Mouse (Mus musculus) CH12.LX (cell line): ENCODE measurements around the gene Pakap. TPM values are rescaled to one million over a fixed set of nuclear protein-coding genes. Genes with fewer than 3 reads are reported as not detected.

Experiments
- DNase-seq: peaks from one replicate; pipeline ENCODE4 v3.0.0-alpha.2; 2013; ENCODE audit errors: extremely low read depth
- H3K27ac ChIP-seq: 2 replicates; pipeline ENCODE4 v1.5.1; 2012; ENCODE audit warnings: low read depth, mild to moderate bottlenecking, control low read depth, moderate library complexity; ENCODE audit not compliant: insufficient read depth
- H3K27me3 ChIP-seq: replicated peaks from 2 replicates; pipeline ENCODE3; 2012; ENCODE audit warnings: inconsistent platforms
- H3K36me3 ChIP-seq, 2 experiments: replicated peaks in 1 of 2; 2 replicates each; pipeline versions ENCODE3 to v1.6.1; 2012; ENCODE audit warnings: inconsistent platforms in 1 of 2, low read length in 1 of 2, mild to moderate bottlenecking in 1 of 2, mixed read lengths in 1 of 2, moderate library complexity in 1 of 2; ENCODE audit not compliant: control insufficient read depth in 1 of 2, insufficient read depth in 1 of 2
- H3K4me1 ChIP-seq, 2 experiments: 2 replicates each; pipeline ENCODE4 v1.6.1; 2012; ENCODE audit warnings: inconsistent platforms in 1 of 2, moderate library complexity in 1 of 2; ENCODE audit not compliant: insufficient read depth in 2 of 2, control insufficient read depth in 1 of 2
- H3K4me2 ChIP-seq: 2 replicates; pipeline ENCODE4 v1.6.1; 2012; ENCODE audit warnings: low read depth, mild to moderate bottlenecking, control low read depth; ENCODE audit not compliant: poor library complexity, insufficient read depth, severe bottlenecking
- H3K4me3 ChIP-seq, 3 experiments: fragments of 150-350 bp in 1 of 3; sonication (generic) in 1 of 3; replicated peaks in 1 of 3; 2 replicates each; pipeline versions ENCODE3 to v1.5.1; 2011 to 2012; ENCODE audit warnings: low read depth in 2 of 3, low read length in 2 of 3, mild to moderate bottlenecking in 2 of 3, moderate library complexity in 2 of 3, control low read depth in 1 of 3, improper control_type of control experiment in 1 of 3, inconsistent platforms in 1 of 3, mixed read lengths in 1 of 3; ENCODE audit not compliant: poor library complexity in 1 of 3
- H3K79me2 ChIP-seq: replicated peaks from 2 replicates; pipeline ENCODE4 v1.6.1; 2012; ENCODE audit warnings: mild to moderate bottlenecking, moderate library complexity; ENCODE audit not compliant: control insufficient read depth, poor library complexity, insufficient read depth, severe bottlenecking; ENCODE audit errors: extremely low read depth
- H3K9ac ChIP-seq: 2 replicates; pipeline ENCODE4 v1.6.1; 2012; ENCODE audit warnings: low read depth, mild to moderate bottlenecking, control low read depth, moderate library complexity; ENCODE audit not compliant: insufficient read depth
- H3K9me3 ChIP-seq: replicated peaks from 2 replicates; pipeline ENCODE3; 2012; ENCODE audit warnings: low read length, inconsistent platforms, mixed read lengths
- BHLHE40 ChIP-seq: IDR thresholded peaks from 2 replicates; pipeline ENCODE4 v1.6.1; 2011; ENCODE audit warnings: mild to moderate bottlenecking, low read depth, low read length, improper control_type of control experiment
- CHD2 ChIP-seq: IDR thresholded peaks from 2 replicates; pipeline ENCODE4 v1.6.1; 2011; ENCODE audit warnings: low read length, improper control_type of control experiment
- CTCF ChIP-seq, 2 experiments: IDR thresholded peaks in 1 of 2; conservative IDR thresholded peaks in 1 of 2; 2 replicates each; pipeline ENCODE4 v1.5.1; 2011 to 2012; ENCODE audit warnings: low read depth in 2 of 2, low read length in 2 of 2, improper control_type of control experiment in 1 of 2, inconsistent platforms in 1 of 2, mild to moderate bottlenecking in 1 of 2, moderate library complexity in 1 of 2
- E2F4 ChIP-seq: IDR thresholded peaks from 2 replicates; pipeline ENCODE4 v1.6.1; 2011; ENCODE audit warnings: low read depth, low read length, improper control_type of control experiment; ENCODE audit not compliant: insufficient replicate concordance
- ETS1 ChIP-seq: conservative IDR thresholded peaks from 2 replicates; pipeline ENCODE4 v1.6.1; 2012; ENCODE audit warnings: low read depth, mild to moderate bottlenecking, inconsistent platforms, low read length, improper control_type of control experiment, moderate library complexity
- GABPA ChIP-seq: IDR thresholded peaks from 2 replicates; pipeline ENCODE4 v1.6.1; 2012; ENCODE audit warnings: low read depth, low read length, improper control_type of control experiment, inconsistent platforms; ENCODE audit not compliant: insufficient replicate concordance
- HCFC1 ChIP-seq: IDR thresholded peaks from 2 replicates; pipeline ENCODE4 v1.6.1; 2012; ENCODE audit warnings: low read depth, mild to moderate bottlenecking, inconsistent platforms, low read length, improper control_type of control experiment
- IRF4 ChIP-seq: IDR thresholded peaks from 2 replicates; pipeline ENCODE4 v1.6.1; 2014; ENCODE audit warnings: low read depth, mild to moderate bottlenecking, inconsistent platforms, low read length, improper control_type of control experiment
- JUN ChIP-seq: IDR thresholded peaks from 2 replicates; pipeline ENCODE4 v1.6.1; 2011; ENCODE audit warnings: low read depth, mild to moderate bottlenecking, low read length, improper control_type of control experiment, moderate library complexity; ENCODE audit not compliant: insufficient read depth
- JUND ChIP-seq: conservative IDR thresholded peaks from 2 replicates; pipeline ENCODE4 v1.6.1; 2011; ENCODE audit warnings: low read depth, low read length, improper control_type of control experiment
- KAT2A ChIP-seq: IDR thresholded peaks from 2 replicates; pipeline ENCODE4 v1.6.1; 2012; ENCODE audit warnings: low read length, improper control_type of control experiment, inconsistent platforms; ENCODE audit not compliant: insufficient replicate concordance
- MAX ChIP-seq: IDR thresholded peaks from 2 replicates; pipeline ENCODE4 v1.6.1; 2011; ENCODE audit warnings: low read length, improper control_type of control experiment
- MEF2A ChIP-seq: IDR thresholded peaks from 2 replicates; pipeline ENCODE4 v1.6.1; 2014; ENCODE audit warnings: low read depth, mild to moderate bottlenecking, inconsistent platforms, low read length, improper control_type of control experiment, borderline replicate concordance
- MXI1 ChIP-seq: IDR thresholded peaks from 2 replicates; pipeline ENCODE4 v1.6.1; 2011; ENCODE audit warnings: mild to moderate bottlenecking, low read depth, low read length, improper control_type of control experiment
- MYC ChIP-seq: IDR thresholded peaks from 2 replicates; pipeline ENCODE4 v1.6.1; 2011; ENCODE audit warnings: low read depth, mild to moderate bottlenecking, improper control_type of control experiment, low read length
- PAX5 ChIP-seq: IDR thresholded peaks from 2 replicates; pipeline ENCODE4 v1.6.1; 2012; ENCODE audit warnings: low read length, inconsistent platforms, mixed read lengths
- RCOR1 ChIP-seq: conservative IDR thresholded peaks from 2 replicates; pipeline ENCODE4 v1.6.1; 2012; ENCODE audit warnings: low read depth, mild to moderate bottlenecking, inconsistent platforms, low read length, improper control_type of control experiment
- TBP ChIP-seq: conservative IDR thresholded peaks from 2 replicates; pipeline ENCODE4 v1.6.1; 2011; ENCODE audit warnings: low read depth, low read length, improper control_type of control experiment
- UBTF ChIP-seq: IDR thresholded peaks from 2 replicates; pipeline ENCODE4 v1.6.1; 2012; ENCODE audit warnings: low read depth, mild to moderate bottlenecking, inconsistent platforms, low read length, improper control_type of control experiment, moderate library complexity
- USF1 ChIP-seq: IDR thresholded peaks from 2 replicates; pipeline ENCODE4 v1.6.1; 2014; ENCODE audit warnings: low read depth, mild to moderate bottlenecking, inconsistent platforms, low read length, improper control_type of control experiment
- ZC3H11A ChIP-seq: IDR thresholded peaks from 2 replicates; pipeline ENCODE4 v1.6.1; 2012; ENCODE audit warnings: low read depth, mild to moderate bottlenecking, inconsistent platforms, low read length, improper control_type of control experiment
- ZKSCAN1 ChIP-seq: IDR thresholded peaks from 2 replicates; pipeline ENCODE4 v1.6.1; 2012; ENCODE audit warnings: low read depth, inconsistent platforms, low read length, improper control_type of control experiment, borderline replicate concordance
- ZMIZ1 ChIP-seq: IDR thresholded peaks from 2 replicates; pipeline ENCODE4 v1.6.1; 2012; ENCODE audit warnings: low read depth, mild to moderate bottlenecking, inconsistent platforms, low read length, improper control_type of control experiment
- ZNF384 ChIP-seq: IDR thresholded peaks from 2 replicates; pipeline ENCODE4 v1.6.1; 2012; ENCODE audit warnings: low read depth, low read length, improper control_type of control experiment, inconsistent platforms
- dilution Hi-C: fragments of 300-500 bp; cut with MboI; formaldehyde crosslinking; loops from 2 replicates; pipeline ENCODE4 v1.14.3; 2020; ENCODE audit warnings: low sequenced_read_pairs; ENCODE audit not compliant: extremely low pct_unique_long_range_greater_than_20kb, extremely low pct_ligation_motif_present
- in situ Hi-C: fragments of 300-500 bp; cut with MboI; formaldehyde crosslinking; loops from 3 replicates; pipeline ENCODE4 v1.14.3; 2019; ENCODE audit warnings: low sequenced_read_pairs, low pct_ligation_motif_present, low pct_unique_long_range_greater_than_20kb, mixed read lengths
- polyA plus RNA-seq: library from polyadenylated mRNA; unstranded; fragments of >175 nt; gene quantifications from 2 replicates; pipeline ENCODE4 v1.2.1, GENCODE M21; 2012; ENCODE audit warnings: low read depth; ENCODE audit not compliant: insufficient read length
- total RNA-seq, 2 experiments: library from RNA; depleted of rRNA; stranded (reverse); fragments of 300-350 nt in 1 of 2; fragments of >200 nt in 1 of 2; gene quantifications; 2 replicates each; pipeline ENCODE4 v1.2.3; 2012 to 2014

Pakap gene
- total and polyA plus RNA-seq, 3 experiments: 0.08 to 0.14 TPM; not detected in 1

GRCm38 (mm10) chr4:57701576-57701975 lies 133.6 kb downstream of the Pakap start:
- Histone ChIP-seq H3K4me3 (no peak overlapping the region), H3K36me3 (no peaks in the 10 kb centered on the region), H3K4me1 (peaks cover 8 to 13% of the 10 kb centered on the region in 2 experiments; a peak in 3 of 4 replicates), H3K27me3 (no peaks in the 10 kb centered on the region), H3K9ac (no peak overlapping the region), H3K27ac (no peak overlapping the region), H3K79me2 (no peaks in the 10 kb centered on the region), H3K4me2 (no peak overlapping the region), H3K9me3 (no peaks in the 10 kb centered on the region)
- DNase-seq: no peak
- dilution Hi-C loops (no loop called here), in situ Hi-C loops (no loop called here)
- TF ChIP-seq TBP (no peak), BHLHE40 (no peak), CHD2 (no peak), IRF4 (no peak), ZC3H11A (no peak), MXI1 (no peak), MYC (no peak), JUN (no peak), ETS1 (no peak), RCOR1 (no peak), HCFC1 (no peak), ZMIZ1 (no peak), KAT2A (no peak), CTCF (conservative IDR thresholded peaks at IDR 0.05 in 1 of 2, IDR thresholded peaks at IDR 0.05 in 1 of 2; ENCODE audit: low read depth in 2 of 2, low read length in 2 of 2) (no peak), JUND (no peak), PAX5 (no peak)

- Histone ChIP-seq H3K9me3 (no peaks in the 10 kb centered on the region), H3K4me1 (peaks cover 5 to 13% of the 10 kb centered on the region in 2 experiments; a peak in 3 of 4 replicates), H3K9ac (no peak overlapping the region), H3K4me3 (no peak overlapping the region), H3K36me3 (no peaks in the 10 kb centered on the region), H3K79me2 (no peaks in the 10 kb centered on the region), H3K27ac (no peak overlapping the region), H3K27me3 (no peaks in the 10 kb centered on the region), H3K4me2 (no peak overlapping the region)
- TF ChIP-seq MAX (no peak), BHLHE40 (no peak), MEF2A (no peak), JUND (no peak), USF1 (no peak), KAT2A (no peak), PAX5 (no peak), E2F4 (no peak), MXI1 (no peak), JUN (no peak), CHD2 (no peak), UBTF (no peak), ZNF384 (no peak), IRF4 (no peak), ZKSCAN1 (no peak), GABPA (no peak)
- in situ Hi-C loops (no loop called here), dilution Hi-C loops (no loop called here)
- no peak for DNase-seq
Observed at GRCm38 (mm10) chr4:57703574-57704470, 135.8 kb downstream of the Pakap start.
